Mouse (Mus musculus) bone marrow, adult 2 months (tissue): ENCODE data around the gene Suclg2.

ENCODE experiments used
- CTCF ChIP-seq: fragments of 200-500 bp; IDR thresholded peaks from 2 replicates; pipeline ENCODE4 v1.5.1; 2011; ENCODE audit warnings: low read length, control low read depth; ENCODE audit not compliant: control insufficient read depth, insufficient read depth
- POLR2A ChIP-seq: fragments of 200-500 bp; IDR thresholded peaks from 2 replicates; pipeline ENCODE4 v1.6.1; 2011; ENCODE audit warnings: low read depth, mild to moderate bottlenecking, control low read depth, low read length, borderline replicate concordance; ENCODE audit not compliant: control insufficient read depth

DNA sequence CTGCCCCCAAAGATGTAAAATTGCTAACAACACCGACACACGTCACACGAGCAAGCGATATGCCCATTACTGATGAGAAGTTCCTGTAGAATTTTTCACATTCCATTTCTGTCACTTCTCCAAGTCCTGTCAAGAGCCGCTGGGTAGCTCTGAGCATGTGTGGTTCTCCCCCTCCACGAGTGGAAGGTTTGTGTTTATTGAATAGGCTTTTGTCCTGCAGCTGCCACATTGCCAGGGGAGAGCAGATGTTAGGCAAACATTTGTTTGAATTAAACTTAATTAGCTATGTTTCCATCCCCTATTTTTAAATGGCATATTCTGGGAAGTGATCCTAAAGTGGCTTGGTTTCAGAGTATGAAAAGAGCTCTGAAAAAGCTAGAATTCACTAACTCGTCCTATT lies 249.1 kb downstream of the Suclg2 start:
- TF ChIP-seq POLR2A (no peak), CTCF (no peak)
